Mouse (Mus musculus): ENCODE data around the gene Krtap27-1. TPM values are rescaled to one million over a fixed set of nuclear protein-coding genes. Genes with fewer than 3 reads are reported as not detected.

Krtap27-1 gene
- polyA plus RNA-seq, 1 experiment from 2014 or later = not detected

GRCm38 (mm10) chr16:88651082-88651481, 20.4 kb downstream of the Krtap27-1 start:
- no peaks in the 10 kb centered on the region for H3K27me3 ChIP-seq
- H3K4me3 ChIP-seq (replicated peaks) = no peak overlapping the region
- H3K36me3 ChIP-seq = no peaks in the 10 kb centered on the region
- H3K4me1 ChIP-seq = peaks cover 8% of the 10 kb centered on the region; the same call in 1 of the 2 replicates
- no peaks in the 10 kb centered on the region for H3K9me3 ChIP-seq (replicated peaks)
- no peak overlapping the region for H3K9ac ChIP-seq
- no peak overlapping the region for H3K27ac ChIP-seq
- ATAC-seq (replicated peaks; ENCODE audit: low FRiP score) = no peak
- H3K4me2 ChIP-seq = no peak overlapping the region
- WGBS = 49% methylated on average over 1 of the region's 1 CpGs

- no peak within 1 kb of the TSS for H3K4me3 ChIP-seq (replicated peaks)
- no peak within 1 kb of the TSS for H3K27ac ChIP-seq
- no peaks in the 10 kb centered on the region for H3K9me3 ChIP-seq (replicated peaks)
- ATAC-seq (replicated peaks; ENCODE audit: low FRiP score) = peak; percentile 72
- 46% methylated on average over 10 of the region's 10 CpGs for WGBS
- no peak within 1 kb of the TSS for H3K9ac ChIP-seq
- H3K36me3 ChIP-seq = no peaks in the 10 kb centered on the region
- H3K4me1 ChIP-seq = peaks cover 8% of the 10 kb centered on the region; the same call in 1 of the 2 replicates
- peak within 1 kb of the TSS; percentile 12; the same call in 1 of the 2 replicates for H3K4me2 ChIP-seq
- no peaks in the 10 kb centered on the region for H3K27me3 ChIP-seq
Observed at GRCm38 (mm10) chr16:88647358-88647846, 24.1 kb downstream of the Krtap27-1 start, which contains the start of gene Krtap26-1. TSS of gene Krtap26-1 (minus strand) at chr16:88647796.

GRCm38 (mm10) chr16:88646366-88647111, 24.9 kb downstream of the Krtap27-1 start:
- Histone ChIP-seq H3K4me2 (no peak overlapping the region), H3K9ac (no peak overlapping the region), H3K4me3 (replicated peaks) (no peak overlapping the region), H3K27ac (no peak overlapping the region), H3K27me3 (no peaks in the 10 kb centered on the region), H3K9me3 (replicated peaks) (no peaks in the 10 kb centered on the region), H3K4me1 (peaks cover 8% of the 10 kb centered on the region; the same call in 1 of the 2 replicates), H3K36me3 (no peaks in the 10 kb centered on the region)
- no peak for ATAC-seq (replicated peaks; ENCODE audit: low FRiP score)
- 79% methylated on average over 8 of the region's 8 CpGs for WGBS

GRCm38 (mm10) chr16:88640053-88640452, 31.4 kb downstream of the Krtap27-1 start:
- 90% methylated on average over 3 of the region's 3 CpGs for WGBS
- no peaks in the 10 kb centered on the region for H3K4me1 ChIP-seq
- H3K4me2 ChIP-seq = no peak overlapping the region
- no peaks in the 10 kb centered on the region for H3K9me3 ChIP-seq (replicated peaks)
- no peak overlapping the region for H3K4me3 ChIP-seq (replicated peaks)
- H3K9ac ChIP-seq = no peak overlapping the region
- H3K36me3 ChIP-seq = no peaks in the 10 kb centered on the region
- H3K27me3 ChIP-seq = no peaks in the 10 kb centered on the region
- no peak for ATAC-seq (replicated peaks; ENCODE audit: low FRiP score)
- H3K27ac ChIP-seq = no peak overlapping the region

- Histone ChIP-seq H3K4me1 (no peaks in the 10 kb centered on the region), H3K36me3 (no peaks in the 10 kb centered on the region), H3K27ac (no peak overlapping the region), H3K9me3 (replicated peaks) (no peaks in the 10 kb centered on the region), H3K4me2 (no peak overlapping the region), H3K9ac (no peak overlapping the region), H3K4me3 (replicated peaks) (no peak overlapping the region), H3K27me3 (no peaks in the 10 kb centered on the region)
- no peak for ATAC-seq (replicated peaks; ENCODE audit: low FRiP score)
- 48% methylated on average over 4 of the region's 4 CpGs for WGBS
Observed at GRCm38 (mm10) chr16:88635142-88635541, 36.3 kb downstream of the Krtap27-1 start.

GRCm38 (mm10) chr16:88631474-88631873, 40.0 kb downstream of the Krtap27-1 start:
- WGBS = 46% methylated on average over 4 of the region's 4 CpGs
- Histone ChIP-seq H3K4me3 (replicated peaks) (no peak overlapping the region), H3K9ac (no peak overlapping the region), H3K36me3 (no peaks in the 10 kb centered on the region), H3K27me3 (no peaks in the 10 kb centered on the region), H3K9me3 (replicated peaks) (no peaks in the 10 kb centered on the region), H3K27ac (0 out of 2 replicates have a peak overlapping the region, but pooled peaks have one; percentile 23), H3K4me1 (no peaks in the 10 kb centered on the region), H3K4me2 (no peak overlapping the region)
- peak; percentile 91 for ATAC-seq (replicated peaks; ENCODE audit: low FRiP score)

GRCm38 (mm10) chr16:88627566-88627965, 43.9 kb downstream of the Krtap27-1 start, which contains the start of gene 2310079G19Rik:
TSS of gene 2310079G19Rik (minus strand) at chr16:88627666.
- Histone ChIP-seq H3K9me3 (replicated peaks) (no peaks in the 10 kb centered on the region), H3K27ac (no peak within 1 kb of the TSS), H3K4me2 (no peak within 1 kb of the TSS), H3K4me1 (no peaks in the 10 kb centered on the region), H3K4me3 (replicated peaks) (no peak within 1 kb of the TSS), H3K9ac (no peak within 1 kb of the TSS), H3K36me3 (no peaks in the 10 kb centered on the region), H3K27me3 (no peaks in the 10 kb centered on the region)
- ATAC-seq (replicated peaks; ENCODE audit: low FRiP score) = no peak
- WGBS = 92% methylated on average over 4 of the region's 4 CpGs

Other genes with a start within 250 kb of the Krtap27-1 start
- gene Cldn17, start 164.7 kb downstream of the Krtap27-1 start, polyA plus RNA-seq (2015; fragmentation: Nextera tagmentation; extraction: Ambion mirVana) = not detected in 2 replicates
- 98.7 and 118 TPM in 2 replicates for gene Cldn8, start 108.5 kb downstream of the Krtap27-1 start, polyA plus RNA-seq (2015; fragmentation: Nextera tagmentation; extraction: Ambion mirVana)
- gene Krtap24-1, start 59.4 kb downstream of the Krtap27-1 start, polyA plus RNA-seq (2015; fragmentation: Nextera tagmentation; extraction: Ambion mirVana) = not detected in 2 replicates
- gene 2310079G19Rik, start 44.0 kb downstream of the Krtap27-1 start, polyA plus RNA-seq (2015; fragmentation: Nextera tagmentation; extraction: Ambion mirVana) = not detected in 2 replicates
- gene Krtap26-1, start 23.9 kb downstream of the Krtap27-1 start, polyA plus RNA-seq (2015; fragmentation: Nextera tagmentation; extraction: Ambion mirVana) = not detected in 2 replicates
- not detected in 2 replicates for gene 2310061N02Rik, start 36.3 kb upstream of the Krtap27-1 start, polyA plus RNA-seq (2015; fragmentation: Nextera tagmentation; extraction: Ambion mirVana)
- gene Krtap13-1, start 57.2 kb upstream of the Krtap27-1 start, polyA plus RNA-seq (2015; fragmentation: Nextera tagmentation; extraction: Ambion mirVana) = not detected in 2 replicates
- gene Krtap13, start 80.0 kb upstream of the Krtap27-1 start, polyA plus RNA-seq (2015; fragmentation: Nextera tagmentation; extraction: Ambion mirVana) = 0.19 TPM in 1 of 2 replicates, not detected in the other
- 0.30 TPM in 1 of 2 replicates, not detected in the other for gene 2310034C09Rik, start 87.2 kb upstream of the Krtap27-1 start, polyA plus RNA-seq (2015; fragmentation: Nextera tagmentation; extraction: Ambion mirVana)
- not detected in 2 replicates for gene 2310057N15Rik, start 102.5 kb upstream of the Krtap27-1 start, polyA plus RNA-seq (2015; fragmentation: Nextera tagmentation; extraction: Ambion mirVana)
- not detected in 2 replicates for gene Gm5965, start 106.2 kb upstream of the Krtap27-1 start, polyA plus RNA-seq (2015; fragmentation: Nextera tagmentation; extraction: Ambion mirVana)
- gene Gm20741, start 140.5 kb upstream of the Krtap27-1 start, polyA plus RNA-seq (2015; fragmentation: Nextera tagmentation; extraction: Ambion mirVana) = not detected in 2 replicates
- not detected in 2 replicates for gene Krtap15, start 148.5 kb upstream of the Krtap27-1 start, polyA plus RNA-seq (2015; fragmentation: Nextera tagmentation; extraction: Ambion mirVana)
- not detected in 2 replicates for gene Krtap14, start 154.5 kb upstream of the Krtap27-1 start, polyA plus RNA-seq (2015; fragmentation: Nextera tagmentation; extraction: Ambion mirVana)
- gene Krtap19-1, start 197.7 kb upstream of the Krtap27-1 start, polyA plus RNA-seq (2015; fragmentation: Nextera tagmentation; extraction: Ambion mirVana) = not detected in 2 replicates
- gene Krtap19-2, start 202.6 kb upstream of the Krtap27-1 start, polyA plus RNA-seq (2015; fragmentation: Nextera tagmentation; extraction: Ambion mirVana) = not detected in 2 replicates
- not detected in 2 replicates for gene Krtap19-3, start 206.4 kb upstream of the Krtap27-1 start, polyA plus RNA-seq (2015; fragmentation: Nextera tagmentation; extraction: Ambion mirVana)
- gene Krtap19-4, start 213.4 kb upstream of the Krtap27-1 start, polyA plus RNA-seq (2015; fragmentation: Nextera tagmentation; extraction: Ambion mirVana) = not detected in 2 replicates
- not detected in 2 replicates for gene Krtap19-5, start 224.8 kb upstream of the Krtap27-1 start, polyA plus RNA-seq (2015; fragmentation: Nextera tagmentation; extraction: Ambion mirVana)